Mouse (Mus musculus): ENCODE data around the gene Olfr391-ps. TPM values are rescaled to one million over a fixed set of nuclear protein-coding genes. Genes with fewer than 3 reads are reported as not detected.

Gene Olfr391-ps
- polyA plus RNA-seq (2014; fragmentation: Nextera tagmentation; extraction: Ambion mirVana): not detected in 2 replicates

DNA sequence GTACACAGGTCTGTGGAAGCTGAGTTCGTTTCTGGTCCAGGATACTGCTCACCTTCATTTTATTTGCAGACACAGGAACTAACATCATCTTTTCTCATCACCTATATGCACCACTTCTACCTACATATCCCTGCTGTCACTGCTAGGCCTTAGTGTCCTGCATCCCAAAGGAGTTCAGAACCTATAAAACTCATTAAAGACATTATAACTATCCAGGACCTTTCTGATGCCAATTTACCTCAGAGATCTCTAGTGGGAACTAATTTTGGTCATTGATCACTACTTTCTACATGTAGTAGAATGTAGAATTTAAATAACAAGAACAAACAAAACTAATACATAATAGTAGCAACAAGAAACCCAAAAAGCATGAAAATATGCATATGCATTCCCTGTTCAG is at the start of gene Olfr391-ps:
TSS of gene Olfr391-ps (minus strand) at position 101 of the 400 bp plus-strand sequence.
- H3K9ac ChIP-seq (replicated peaks; ENCODE audit: low read depth, low read length): no peak within 1 kb of the TSS
- H3K27me3 ChIP-seq (ENCODE audit: control insufficient read depth, insufficient read depth, low read length): no peaks in the 10 kb centered on the region
- no peak for ATAC-seq (ENCODE audit: insufficient number of reproducible peaks, insufficient read depth, low FRiP score, low read depth)
- H3K9me3 ChIP-seq (ENCODE audit: control insufficient read depth, low read depth, low read length): no peaks in the 10 kb centered on the region
- WGBS: 21% methylated on average over 1 of the region's 1 CpGs
- no peak within 1 kb of the TSS for H3K4me2 ChIP-seq (replicated peaks; ENCODE audit: low read depth, low read length)
- H3K36me3 ChIP-seq (ENCODE audit: control insufficient read depth, insufficient read depth, low read length): no peaks in the 10 kb centered on the region
- H3K4me1 ChIP-seq (ENCODE audit: control insufficient read depth, insufficient read depth, low read length): no peaks in the 10 kb centered on the region
- no peak within 1 kb of the TSS for H3K4me3 ChIP-seq (ENCODE audit: low read depth, low read length)
- H3K27ac ChIP-seq (ENCODE audit: low read length): no peak within 1 kb of the TSS

DNA sequence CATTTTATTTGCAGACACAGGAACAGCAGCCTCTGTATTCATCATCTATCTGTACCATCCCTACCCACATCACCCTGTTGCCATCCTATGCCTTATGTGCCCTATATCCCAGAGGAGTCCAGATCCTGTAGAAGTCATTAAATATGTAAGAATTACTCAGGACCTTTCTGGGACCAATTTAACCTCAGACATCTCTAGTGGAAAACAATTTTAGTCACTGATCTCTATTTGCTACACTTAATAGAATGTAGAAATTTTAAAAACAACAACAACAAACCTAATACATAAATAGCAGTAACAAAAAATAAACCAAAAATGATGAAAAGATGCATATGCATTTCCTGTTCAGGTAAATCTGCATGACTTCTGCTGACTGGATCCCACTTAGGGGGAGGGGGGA is 48.5 kb upstream of the Olfr391-ps start, which contains the start of gene Olfr393:
TSS of gene Olfr393 (minus strand) at position 101 of the 400 bp plus-strand sequence.
- ATAC-seq (ENCODE audit: insufficient number of reproducible peaks, insufficient read depth, low FRiP score, low read depth): no peak
- Histone ChIP-seq H3K27ac (ENCODE audit: low read length) (no peak within 1 kb of the TSS), H3K4me2 (replicated peaks; ENCODE audit: low read depth, low read length) (no peak within 1 kb of the TSS), H3K36me3 (ENCODE audit: control insufficient read depth, insufficient read depth, low read length) (no peaks in the 10 kb centered on the region), H3K4me3 (ENCODE audit: low read depth, low read length) (no peak within 1 kb of the TSS), H3K27me3 (ENCODE audit: control insufficient read depth, insufficient read depth, low read length) (no peaks in the 10 kb centered on the region), H3K4me1 (ENCODE audit: control insufficient read depth, insufficient read depth, low read length) (no peaks in the 10 kb centered on the region), H3K9ac (replicated peaks; ENCODE audit: low read depth, low read length) (no peak within 1 kb of the TSS), H3K9me3 (ENCODE audit: control insufficient read depth, low read depth, low read length) (no peaks in the 10 kb centered on the region)

- WGBS: 82% methylated on average over 1 of the region's 1 CpGs
- Histone ChIP-seq H3K4me3 (ENCODE audit: low read depth, low read length) (no peak within 1 kb of the TSS), H3K4me1 (ENCODE audit: control insufficient read depth, insufficient read depth, low read length) (no peaks in the 10 kb centered on the region), H3K27ac (ENCODE audit: low read length) (no peak within 1 kb of the TSS), H3K36me3 (ENCODE audit: control insufficient read depth, insufficient read depth, low read length) (no peaks in the 10 kb centered on the region), H3K4me2 (replicated peaks; ENCODE audit: low read depth, low read length) (no peak within 1 kb of the TSS), H3K9me3 (ENCODE audit: control insufficient read depth, low read depth, low read length) (no peaks in the 10 kb centered on the region), H3K27me3 (ENCODE audit: control insufficient read depth, insufficient read depth, low read length) (no peaks in the 10 kb centered on the region), H3K9ac (replicated peaks; ENCODE audit: low read depth, low read length) (no peak within 1 kb of the TSS)
- no peak for ATAC-seq (ENCODE audit: insufficient number of reproducible peaks, insufficient read depth, low FRiP score, low read depth)
These were observed 14.1 kb upstream of the Olfr391-ps start, which contains the start of gene Olfr392 for GRCm38 (mm10) chr11:73816949-73817348. Gene Olfr392, minus strand, starts transcription at chr11:73817049.

GRCm38 (mm10) chr11:73782664-73783063 is 20.2 kb downstream of the Olfr391-ps start, which contains the start of gene Olfr390:
Gene Olfr390, plus strand, starts transcription at chr11:73782964.
- no peaks in the 10 kb centered on the region for H3K4me1 ChIP-seq (ENCODE audit: control insufficient read depth, insufficient read depth, low read length)
- H3K27ac ChIP-seq (ENCODE audit: low read length): no peak within 1 kb of the TSS
- ATAC-seq (ENCODE audit: insufficient number of reproducible peaks, insufficient read depth, low FRiP score, low read depth): no peak
- H3K36me3 ChIP-seq (ENCODE audit: control insufficient read depth, insufficient read depth, low read length): no peaks in the 10 kb centered on the region
- H3K9me3 ChIP-seq (ENCODE audit: control insufficient read depth, low read depth, low read length): no peaks in the 10 kb centered on the region
- no peaks in the 10 kb centered on the region for H3K27me3 ChIP-seq (ENCODE audit: control insufficient read depth, insufficient read depth, low read length)
- WGBS: 68% methylated on average over 1 of the region's 1 CpGs
- H3K4me3 ChIP-seq (ENCODE audit: low read depth, low read length): no peak within 1 kb of the TSS
- H3K9ac ChIP-seq (replicated peaks; ENCODE audit: low read depth, low read length): no peak within 1 kb of the TSS
- no peak within 1 kb of the TSS for H3K4me2 ChIP-seq (replicated peaks; ENCODE audit: low read depth, low read length)

DNA sequence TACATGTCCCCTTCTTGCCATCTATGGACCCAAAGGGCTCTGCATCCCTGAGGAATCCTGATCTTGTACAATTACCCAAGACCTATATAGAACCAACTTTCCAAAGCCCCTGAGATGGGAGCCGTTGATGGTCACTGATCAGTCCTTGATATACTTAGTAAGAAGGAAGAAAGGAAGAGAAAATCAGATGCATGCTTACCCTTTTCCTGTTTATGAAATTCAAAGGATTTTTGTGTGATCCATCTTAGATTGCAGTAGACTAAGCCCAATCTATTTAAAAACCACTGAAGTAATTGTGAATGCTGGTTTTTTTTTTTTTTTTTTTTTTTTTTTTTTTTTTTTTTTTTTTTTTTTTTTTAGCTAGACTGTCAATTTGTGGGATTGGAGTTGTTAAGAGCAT is 22.2 kb downstream of the Olfr391-ps start, which contains the start of gene Olfr389:
TSS of gene Olfr389 (minus strand) at position 101 of the 400 bp plus-strand sequence.
- no peaks in the 10 kb centered on the region for H3K27me3 ChIP-seq (ENCODE audit: control insufficient read depth, insufficient read depth, low read length)
- no peak within 1 kb of the TSS for H3K4me3 ChIP-seq (ENCODE audit: low read depth, low read length)
- H3K27ac ChIP-seq (ENCODE audit: low read length): no peak within 1 kb of the TSS
- no peaks in the 10 kb centered on the region for H3K36me3 ChIP-seq (ENCODE audit: control insufficient read depth, insufficient read depth, low read length)
- H3K9me3 ChIP-seq (ENCODE audit: control insufficient read depth, low read depth, low read length): no peaks in the 10 kb centered on the region
- H3K4me1 ChIP-seq (ENCODE audit: control insufficient read depth, insufficient read depth, low read length): no peaks in the 10 kb centered on the region
- no peak for ATAC-seq (ENCODE audit: insufficient number of reproducible peaks, insufficient read depth, low FRiP score, low read depth)
- no peak within 1 kb of the TSS for H3K9ac ChIP-seq (replicated peaks; ENCODE audit: low read depth, low read length)
- no peak within 1 kb of the TSS for H3K4me2 ChIP-seq (replicated peaks; ENCODE audit: low read depth, low read length)
- WGBS: 90% methylated on average over 1 of the region's 1 CpGs

- H3K27ac ChIP-seq (ENCODE audit: low read length): no peak overlapping the region
- H3K9me3 ChIP-seq (ENCODE audit: control insufficient read depth, low read depth, low read length): no peaks in the 10 kb centered on the region; the same call in 1 of the 2 replicates
- H3K9ac ChIP-seq (replicated peaks; ENCODE audit: low read depth, low read length): no peak overlapping the region
- H3K27me3 ChIP-seq (ENCODE audit: control insufficient read depth, insufficient read depth, low read length): no peaks in the 10 kb centered on the region
- no peaks in the 10 kb centered on the region for H3K4me1 ChIP-seq (ENCODE audit: control insufficient read depth, insufficient read depth, low read length)
- no peak overlapping the region for H3K4me3 ChIP-seq (ENCODE audit: low read depth, low read length)
- no peak for ATAC-seq (ENCODE audit: insufficient number of reproducible peaks, insufficient read depth, low FRiP score, low read depth)
- H3K4me2 ChIP-seq (replicated peaks; ENCODE audit: low read depth, low read length): no peak overlapping the region
- H3K36me3 ChIP-seq (ENCODE audit: control insufficient read depth, insufficient read depth, low read length): no peaks in the 10 kb centered on the region
These were observed 43.7 kb downstream of the Olfr391-ps start for GRCm38 (mm10) chr11:73759115-73759514.

Other genes with a start within 250 kb of the Olfr391-ps start
- not detected in 2 replicates for gene Olfr385, start 210.0 kb downstream of the Olfr391-ps start, polyA plus RNA-seq (2014; fragmentation: Nextera tagmentation; extraction: Ambion mirVana)
- not detected in 2 replicates for gene Olfr384, start 204.5 kb downstream of the Olfr391-ps start, polyA plus RNA-seq (2014; fragmentation: Nextera tagmentation; extraction: Ambion mirVana)
- gene Zfp735, start 114.3 kb downstream of the Olfr391-ps start, polyA plus RNA-seq (2014; fragmentation: Nextera tagmentation; extraction: Ambion mirVana): not detected in 2 replicates
- not detected in 2 replicates for gene Olfr389, start 22.3 kb downstream of the Olfr391-ps start, polyA plus RNA-seq (2014; fragmentation: Nextera tagmentation; extraction: Ambion mirVana)
- not detected in 2 replicates for gene Olfr390, start 20.1 kb downstream of the Olfr391-ps start, polyA plus RNA-seq (2014; fragmentation: Nextera tagmentation; extraction: Ambion mirVana)
- not detected in 2 replicates for gene Olfr392, start 14.0 kb upstream of the Olfr391-ps start, polyA plus RNA-seq (2014; fragmentation: Nextera tagmentation; extraction: Ambion mirVana)
- not detected in 2 replicates for gene Olfr393, start 48.4 kb upstream of the Olfr391-ps start, polyA plus RNA-seq (2014; fragmentation: Nextera tagmentation; extraction: Ambion mirVana)
- not detected in 2 replicates for gene Olfr394, start 87.7 kb upstream of the Olfr391-ps start, polyA plus RNA-seq (2014; fragmentation: Nextera tagmentation; extraction: Ambion mirVana)
- not detected in 2 replicates for gene Olfr395, start 106.2 kb upstream of the Olfr391-ps start, polyA plus RNA-seq (2014; fragmentation: Nextera tagmentation; extraction: Ambion mirVana)
- not detected in 2 replicates for gene Olfr23, start 133.6 kb upstream of the Olfr391-ps start, polyA plus RNA-seq (2014; fragmentation: Nextera tagmentation; extraction: Ambion mirVana)
- gene Olfr397, start 157.8 kb upstream of the Olfr391-ps start, polyA plus RNA-seq (2014; fragmentation: Nextera tagmentation; extraction: Ambion mirVana): not detected in 2 replicates
- gene Olfr398, start 187.4 kb upstream of the Olfr391-ps start, polyA plus RNA-seq (2014; fragmentation: Nextera tagmentation; extraction: Ambion mirVana): not detected in 2 replicates